Mouse (Mus musculus): ENCODE results near the gene Gm29666. TPM values are rescaled to one million over a fixed set of nuclear protein-coding genes. Genes with fewer than 3 reads are reported as not detected.

Gm29666 gene
- total RNA-seq (2021): 1 to 10 TPM in 1 of 2 experiments, under 1 TPM in 1; 0.89 to 1.6 TPM

DNA sequence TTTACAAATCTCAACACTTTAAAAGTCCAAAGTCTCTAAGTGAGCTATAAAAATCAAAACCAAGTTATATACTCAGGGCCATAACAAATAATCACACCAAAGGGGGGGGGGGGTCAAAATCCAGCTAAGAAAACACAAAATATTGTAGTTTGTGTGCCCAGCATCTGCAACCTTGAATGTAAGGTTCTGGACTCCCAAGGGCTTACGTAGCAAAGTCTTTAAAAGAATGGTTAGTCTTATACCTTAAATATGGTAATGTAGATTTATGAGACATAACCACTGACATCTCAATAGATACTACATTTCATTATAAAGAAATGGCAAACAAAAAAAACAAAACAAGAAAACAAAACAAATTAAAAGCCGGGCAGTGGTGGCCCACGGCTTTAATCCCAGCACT is at the start of gene Gm29666:
Gene Gm29666, minus strand, starts transcription at position 101 of the 400 bp plus-strand sequence.
- no peak for DNase-seq (ENCODE audit: extremely low spot score in 1 of 2, low spot score in 1 of 2)

DNA sequence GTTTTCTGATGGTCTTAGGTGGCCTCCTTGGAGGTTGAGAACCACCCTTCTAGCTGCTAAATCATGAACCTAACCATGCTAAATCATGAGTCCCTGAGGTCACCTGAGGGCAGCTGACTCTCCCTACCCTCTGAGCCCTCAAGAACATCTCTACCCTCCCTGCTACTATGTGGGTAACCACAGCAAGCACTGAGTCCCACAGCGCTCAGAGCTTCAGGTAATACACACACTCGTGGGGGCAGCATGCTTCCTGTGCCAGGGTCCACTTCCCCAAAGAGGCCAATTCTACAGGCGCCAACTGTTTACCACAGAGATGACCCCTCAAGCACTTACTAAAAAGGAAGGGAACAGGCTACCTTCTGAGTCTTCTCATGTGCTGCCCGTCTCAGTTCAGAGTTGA is 48.7 kb upstream of the Gm29666 start:
- no peak for DNase-seq (ENCODE audit: extremely low spot score in 1 of 2, low spot score in 1 of 2)

DNA sequence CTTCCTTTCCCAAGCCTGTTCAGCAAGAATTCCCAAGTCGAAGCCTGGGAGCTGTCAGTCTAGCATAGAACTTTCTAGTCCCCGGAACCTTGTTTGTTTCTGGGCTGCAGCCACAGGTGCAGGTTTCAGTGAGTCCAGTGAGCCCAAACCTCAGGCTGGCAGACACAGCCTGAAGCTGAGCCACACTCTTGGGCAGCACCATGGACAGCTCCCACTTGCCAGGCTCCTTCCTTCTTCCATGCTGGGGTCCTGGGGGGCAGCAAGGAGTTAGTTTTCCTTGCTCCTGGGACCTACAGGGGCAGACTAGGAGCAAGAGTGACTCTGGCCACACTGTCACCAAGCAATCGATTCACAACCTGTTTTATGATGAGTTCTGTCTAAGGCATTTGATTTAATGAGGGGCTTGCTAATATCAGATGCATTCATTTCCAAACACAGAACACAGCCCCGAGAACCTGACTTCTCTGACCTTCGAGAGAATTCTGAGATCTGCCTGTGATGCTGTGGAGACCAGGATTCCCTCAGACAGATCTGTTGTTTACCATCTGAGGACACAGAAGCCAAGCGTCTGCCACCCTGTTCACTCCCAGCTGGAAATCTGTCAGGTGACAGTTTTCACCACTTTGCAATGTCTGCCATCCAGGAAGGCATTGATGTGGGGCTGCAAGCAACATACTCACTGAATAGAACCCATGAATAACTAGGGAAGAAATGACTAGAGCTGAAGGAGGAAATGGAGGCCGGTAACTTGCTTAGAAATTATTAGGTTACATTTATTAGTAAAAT is 45.9 kb upstream of the Gm29666 start:
- DNase-seq (ENCODE audit: extremely low spot score in 1 of 2, low spot score in 1 of 2): no peak

DNA sequence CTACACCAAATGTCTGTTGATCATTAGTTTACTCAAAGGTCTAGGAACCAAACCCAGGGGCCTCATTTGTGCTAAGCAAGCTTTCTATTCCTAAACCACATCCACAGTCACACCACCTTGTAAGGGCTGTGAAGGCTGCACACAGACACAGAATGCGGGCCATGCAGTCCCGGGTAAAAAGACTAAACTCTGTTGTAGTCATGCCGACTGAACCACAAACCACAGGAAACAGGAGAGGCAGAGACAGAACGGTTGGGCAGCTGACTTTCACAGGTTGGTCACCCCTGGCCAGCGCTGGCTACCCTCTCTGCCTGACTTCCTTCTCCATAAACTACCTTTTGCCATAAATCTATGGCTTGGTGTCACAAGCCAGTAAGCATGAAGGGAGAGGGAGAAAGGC is 44.9 kb upstream of the Gm29666 start:
- DNase-seq (ENCODE audit: extremely low spot score in 1 of 2, low spot score in 1 of 2): no peak

DNA sequence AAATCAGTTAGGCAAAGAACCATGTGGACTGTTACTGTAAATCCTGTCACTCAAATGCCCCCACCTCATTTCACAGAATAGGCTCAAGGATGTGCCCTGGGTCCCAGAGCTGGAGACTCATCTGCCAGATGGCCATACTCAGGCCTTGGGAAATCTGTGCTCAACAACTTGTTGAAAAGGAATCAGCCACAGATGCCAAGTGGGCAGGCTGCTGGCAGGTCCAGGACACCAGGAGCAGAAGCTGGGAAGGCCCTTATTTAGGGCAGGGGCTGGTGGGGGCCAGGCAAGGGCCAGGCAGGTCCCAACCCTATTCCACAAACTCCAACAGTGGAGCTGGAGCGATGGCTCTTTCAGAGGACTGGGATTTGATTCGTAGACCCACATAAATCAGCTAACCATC is 42.7 kb upstream of the Gm29666 start:
- no peak for DNase-seq (ENCODE audit: extremely low spot score in 1 of 2, low spot score in 1 of 2)

DNA sequence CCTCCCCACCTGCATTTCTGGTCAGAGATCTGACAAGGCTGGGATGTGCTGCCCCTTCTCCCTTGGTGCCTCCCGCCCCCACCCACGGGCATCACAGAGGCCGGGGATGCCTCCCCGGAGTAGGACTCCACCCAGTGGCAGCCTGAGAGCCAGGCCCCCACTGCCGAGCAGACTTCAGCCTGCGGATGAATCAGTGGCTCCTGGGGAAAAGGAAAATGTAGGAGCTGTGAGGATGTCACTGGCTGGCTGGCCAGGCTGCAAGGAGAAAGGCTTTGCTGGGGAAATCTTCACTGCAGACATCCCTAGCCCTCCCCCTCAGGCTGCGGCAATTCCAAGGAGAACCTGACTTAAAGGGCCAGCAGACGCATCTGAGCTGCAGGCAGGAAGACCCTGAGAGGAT is 40.9 kb upstream of the Gm29666 start:
- DNase-seq (ENCODE audit: extremely low spot score in 1 of 2, low spot score in 1 of 2): peak in 1 of 2 experiments; percentile 57

DNA sequence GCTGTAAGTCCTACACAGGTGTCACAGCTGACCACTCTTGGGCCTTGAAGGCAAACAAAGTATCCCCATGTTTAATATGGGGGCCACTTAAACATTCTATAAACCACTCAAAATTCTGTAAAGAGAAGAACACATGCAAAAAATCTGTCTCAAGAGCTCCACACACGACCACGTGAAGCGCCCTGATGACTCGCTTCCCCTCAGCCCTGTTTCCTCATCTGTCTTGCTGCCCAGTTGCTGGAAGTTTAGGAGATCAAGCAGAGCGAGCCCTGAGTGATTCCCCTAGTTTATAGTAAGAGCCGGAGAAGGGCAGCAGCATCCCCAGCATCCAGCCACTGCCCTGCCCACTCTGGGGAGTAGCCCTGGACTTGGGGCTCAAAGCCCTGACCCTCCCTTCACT is 40.1 kb upstream of the Gm29666 start:
- DNase-seq (ENCODE audit: extremely low spot score in 1 of 2, low spot score in 1 of 2): no peak

DNA sequence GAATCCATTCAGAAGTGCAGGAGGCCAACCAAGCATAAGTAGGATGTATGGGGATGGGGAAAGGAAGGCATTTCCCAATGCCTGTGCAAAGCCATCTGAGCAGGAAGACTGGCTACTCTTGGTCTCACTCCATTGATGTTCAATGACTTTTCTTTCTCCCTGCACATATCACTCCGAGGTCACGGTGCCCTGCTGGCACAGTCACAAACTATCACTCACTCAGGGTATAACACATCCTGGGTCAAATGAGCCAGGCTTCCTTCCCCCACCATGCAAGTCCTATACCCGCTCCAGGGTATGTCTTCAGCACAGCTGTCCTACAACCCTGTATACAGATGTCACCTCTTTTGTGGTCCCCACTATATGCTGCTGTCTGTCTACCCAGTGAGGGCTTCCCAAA is 38.5 kb upstream of the Gm29666 start:
- no peak for DNase-seq (ENCODE audit: extremely low spot score in 1 of 2, low spot score in 1 of 2)

DNA sequence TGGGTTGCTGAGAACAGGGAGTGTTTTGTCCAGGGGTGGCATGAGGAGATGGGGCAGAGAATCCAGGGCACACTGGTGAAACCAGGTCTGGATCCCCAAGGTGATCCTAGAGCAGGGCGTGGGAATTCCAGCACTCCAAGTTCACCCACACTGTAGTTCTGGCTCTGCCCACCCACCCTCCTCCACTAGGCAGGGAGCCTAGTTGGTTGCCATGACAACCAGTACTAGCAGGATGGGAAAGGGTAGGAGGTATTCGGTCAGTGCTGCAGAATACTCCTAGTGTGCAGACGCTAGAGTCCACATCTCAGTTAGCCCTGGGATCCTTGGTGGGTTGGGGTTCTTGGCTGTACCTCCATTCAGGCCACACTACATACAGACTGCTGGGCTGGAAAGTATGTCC is 38.0 kb upstream of the Gm29666 start:
- peak in 1 of 2 experiments; percentile 50 for DNase-seq (ENCODE audit: extremely low spot score in 1 of 2, low spot score in 1 of 2)

DNA sequence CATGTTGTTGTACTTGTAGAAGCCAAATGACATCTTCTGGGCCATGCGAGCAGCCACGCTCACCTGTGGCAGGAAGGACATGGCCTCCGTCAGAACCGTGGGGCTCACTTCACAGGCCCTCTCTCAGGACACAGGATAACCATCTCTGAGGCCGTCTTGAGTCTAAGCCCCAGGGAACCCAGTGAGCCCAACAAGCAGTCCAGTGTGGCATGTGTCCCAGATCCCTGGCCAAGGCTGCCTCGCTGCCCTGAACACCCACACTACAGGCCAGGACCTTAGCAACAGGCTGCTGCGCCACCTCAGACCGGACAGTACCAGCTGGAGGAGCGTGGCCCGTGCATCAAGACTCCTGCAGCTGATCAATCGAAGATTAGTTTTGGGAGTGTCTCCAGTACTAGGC is 33.4 kb upstream of the Gm29666 start:
- no peak for DNase-seq (ENCODE audit: extremely low spot score in 1 of 2, low spot score in 1 of 2)

DNA sequence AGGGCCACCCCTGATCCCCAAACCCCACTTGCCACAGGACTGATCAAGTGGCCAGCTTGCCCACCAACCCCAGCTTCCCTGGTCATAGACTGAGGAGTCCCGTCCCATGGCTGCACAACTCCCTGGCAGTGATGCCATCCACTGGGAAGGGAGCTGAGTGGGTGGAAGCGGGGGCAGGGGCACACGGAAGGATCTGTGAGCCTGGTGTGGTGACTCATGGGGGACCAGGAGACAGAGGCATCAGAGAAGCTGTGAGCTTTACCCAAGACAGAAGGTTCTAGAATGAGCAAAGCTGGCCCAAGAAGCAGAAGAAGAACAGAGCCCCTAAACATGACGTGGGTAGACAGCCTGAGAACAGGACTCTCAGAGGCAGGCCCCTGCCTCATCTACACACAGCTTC is 30.2 kb upstream of the Gm29666 start:
- DNase-seq (ENCODE audit: extremely low spot score in 1 of 2, low spot score in 1 of 2): no peak

DNA sequence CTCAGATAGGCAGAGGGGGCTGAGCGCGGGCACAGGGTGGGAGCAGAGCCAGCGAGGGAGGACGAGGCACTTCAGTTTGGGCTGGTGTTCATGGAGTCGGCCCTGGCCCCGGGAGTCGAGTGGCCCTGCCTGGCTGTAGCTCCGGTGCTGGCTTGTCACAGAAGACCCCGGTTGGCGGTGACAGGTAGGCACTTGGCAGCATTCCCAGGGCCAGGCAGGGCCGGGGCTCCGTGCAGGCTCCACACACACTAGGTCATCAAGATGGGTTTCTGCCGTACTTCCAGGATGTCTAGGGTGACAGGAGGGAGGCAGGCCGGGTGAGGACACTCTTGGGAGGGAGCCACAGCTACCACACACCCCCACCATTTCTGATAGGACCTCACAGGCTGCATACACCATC is 29.2 kb upstream of the Gm29666 start:
- no peak for DNase-seq (ENCODE audit: extremely low spot score in 1 of 2, low spot score in 1 of 2)

DNA sequence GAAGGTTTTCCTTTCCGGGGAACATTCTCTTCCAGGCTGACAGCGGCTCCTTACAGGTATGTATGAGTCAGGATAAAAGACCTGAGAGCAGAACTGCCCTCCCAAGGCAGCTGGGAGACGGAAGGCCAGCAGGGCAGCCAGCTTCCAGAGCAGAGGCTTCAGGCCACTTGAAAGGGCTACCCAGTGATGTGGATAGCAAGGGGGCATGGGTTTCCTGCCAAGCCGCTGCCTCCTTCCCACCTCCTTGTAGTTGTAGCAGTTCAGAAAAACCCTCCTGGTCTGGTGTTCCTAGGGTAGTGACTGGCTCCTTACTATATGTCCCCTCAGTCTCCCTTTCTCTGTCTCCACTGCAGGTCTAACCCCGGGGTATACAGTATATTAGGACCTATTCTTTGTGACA is 24.5 kb upstream of the Gm29666 start:
- no peak for DNase-seq (ENCODE audit: extremely low spot score in 1 of 2, low spot score in 1 of 2)

DNA sequence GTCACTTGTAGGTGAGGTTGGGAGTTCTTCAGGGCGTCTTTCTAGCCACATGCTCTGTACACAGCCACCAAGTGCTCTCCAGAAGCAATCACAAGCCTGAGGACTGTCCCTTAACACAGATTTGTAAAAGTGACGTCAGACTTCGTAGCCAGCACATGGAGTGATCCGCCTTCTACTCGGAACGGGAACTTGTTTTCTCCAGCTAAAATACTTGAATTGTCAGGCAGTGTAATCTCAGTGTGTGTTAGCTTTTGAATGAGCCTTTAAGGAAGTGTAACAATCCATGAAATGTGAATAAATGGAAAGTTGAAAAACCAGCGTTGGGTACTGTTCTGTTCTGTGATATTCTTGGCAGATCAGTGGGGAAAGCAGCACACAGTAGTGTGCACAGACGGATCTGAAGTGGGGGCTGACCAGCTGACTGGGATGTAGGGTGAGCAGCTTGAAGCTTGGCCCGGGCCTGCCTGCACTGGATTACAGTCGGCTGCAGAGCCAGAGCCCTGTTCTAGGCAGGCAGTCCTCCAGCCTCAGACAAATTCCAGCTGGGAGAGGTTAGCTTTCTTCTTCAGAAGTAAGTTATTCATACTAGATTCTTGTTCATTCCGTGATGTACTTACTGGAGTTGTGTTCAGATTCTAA is 22.9 kb upstream of the Gm29666 start:
- DNase-seq (ENCODE audit: extremely low spot score in 1 of 2, low spot score in 1 of 2): no peak

DNA sequence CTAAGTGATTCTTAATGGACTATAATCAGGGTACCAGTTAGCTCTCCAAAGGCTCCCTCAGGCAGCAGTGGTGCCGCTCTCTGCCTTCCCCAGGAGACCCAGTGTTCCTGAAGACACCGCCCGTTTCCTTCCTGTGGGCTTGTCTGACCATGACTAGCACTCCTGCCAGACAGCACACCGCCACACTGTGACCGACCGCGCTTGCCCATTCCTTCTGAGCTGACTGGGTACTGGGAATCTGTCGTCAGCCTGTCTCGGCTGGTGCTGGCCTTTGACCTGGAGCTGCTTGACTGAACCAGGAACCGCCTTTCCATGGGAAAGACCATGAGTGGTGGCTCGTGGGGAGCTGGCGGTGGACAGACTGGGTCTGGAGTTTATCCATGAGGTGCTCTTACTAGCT is 20.3 kb upstream of the Gm29666 start:
- DNase-seq (ENCODE audit: extremely low spot score in 1 of 2, low spot score in 1 of 2): no peak

DNA sequence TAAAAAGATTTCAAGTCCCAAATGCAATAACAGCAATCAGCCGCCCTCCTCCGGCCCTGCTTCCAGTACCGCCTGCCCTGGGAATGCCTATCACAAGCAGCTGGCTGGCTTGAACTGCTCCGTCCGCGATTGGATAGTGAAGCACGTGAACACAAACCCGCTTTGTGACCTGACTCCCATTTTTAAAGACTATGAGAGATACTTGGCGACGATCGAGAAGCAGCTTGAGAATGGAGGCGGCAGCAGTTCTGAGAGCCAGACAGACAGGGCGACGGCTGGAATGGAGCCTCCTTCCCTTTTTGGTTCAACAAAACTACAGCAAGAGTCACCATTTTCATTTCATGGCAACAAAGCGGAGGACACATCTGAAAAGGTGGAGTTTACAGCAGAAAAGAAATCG is 15.1 kb upstream of the Gm29666 start:
- no peak for DNase-seq (ENCODE audit: extremely low spot score in 1 of 2, low spot score in 1 of 2)

DNA sequence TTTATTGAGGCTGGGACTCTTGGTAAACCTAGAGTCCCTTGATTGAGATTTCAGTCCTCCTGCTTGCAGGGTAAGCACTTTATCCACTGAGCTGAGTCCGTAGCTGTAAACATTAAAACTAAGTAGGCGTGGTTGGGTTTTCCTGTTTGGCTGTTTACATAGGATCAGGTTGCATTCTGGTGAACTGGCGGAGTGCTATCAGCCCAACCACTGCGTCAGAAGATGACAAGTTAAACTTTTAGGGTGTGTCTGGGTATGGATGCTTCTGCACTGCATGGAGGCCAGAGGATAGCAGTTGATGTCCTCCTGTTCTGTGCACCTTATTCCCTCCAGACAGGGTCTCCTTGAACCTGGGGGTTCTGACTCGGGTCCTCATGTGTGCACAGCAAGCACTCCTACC is 12.5 kb upstream of the Gm29666 start:
- DNase-seq (ENCODE audit: extremely low spot score in 1 of 2, low spot score in 1 of 2): no peak

DNA sequence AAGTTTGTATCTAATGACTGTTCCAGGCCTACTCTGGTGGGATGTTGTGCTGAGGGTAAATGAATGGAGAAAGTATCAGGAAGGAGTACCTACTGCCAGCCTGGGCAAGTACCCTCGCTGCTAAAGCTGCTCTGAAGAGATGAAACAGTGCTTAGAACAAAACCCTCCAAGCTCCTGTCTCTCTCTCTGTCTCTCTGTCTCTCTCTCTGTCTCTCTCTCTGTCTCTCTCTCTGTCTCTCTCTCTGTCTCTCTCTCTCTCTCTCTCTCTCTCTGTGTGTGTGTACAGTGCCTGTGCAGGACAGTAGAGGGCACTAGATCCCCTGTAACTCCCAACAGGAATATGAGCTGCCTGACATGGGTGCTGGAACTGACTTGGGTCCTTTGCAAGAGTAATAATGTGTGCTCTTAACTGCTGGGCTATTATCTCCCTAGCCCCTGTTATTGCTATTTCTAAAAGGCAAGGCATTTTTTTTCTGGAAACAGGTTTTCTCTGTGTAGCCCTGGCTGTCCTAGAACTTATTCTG is 5.7 kb upstream of the Gm29666 start:
- DNase-seq (ENCODE audit: extremely low spot score in 1 of 2, low spot score in 1 of 2): no peak

DNA sequence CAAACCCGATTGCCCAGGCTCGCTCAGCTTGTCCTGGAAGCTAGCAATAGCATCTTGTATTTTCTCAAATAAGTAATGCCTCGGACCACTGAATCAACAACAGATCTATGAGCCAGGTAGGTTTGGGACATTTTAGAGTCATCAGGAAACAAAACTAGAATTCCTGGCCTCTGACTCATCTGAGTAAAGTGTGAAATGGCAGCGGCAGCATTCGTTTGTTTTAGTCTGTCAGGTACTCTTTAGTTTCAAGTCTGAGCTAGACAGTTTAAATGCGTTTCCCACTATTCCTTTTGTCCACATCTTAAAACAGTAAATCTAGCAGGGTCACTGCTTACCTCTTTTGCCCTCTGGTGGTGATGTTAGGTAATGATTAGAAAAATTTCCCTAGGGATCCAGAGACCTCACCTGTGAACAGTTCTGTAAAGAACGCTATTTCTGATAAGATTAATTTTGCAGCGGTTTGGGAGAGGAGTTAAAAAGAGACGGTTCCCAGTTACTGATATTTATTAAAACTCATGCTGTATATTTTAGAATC is 5.0 kb upstream of the Gm29666 start:
- no peak for DNase-seq (ENCODE audit: extremely low spot score in 1 of 2, low spot score in 1 of 2)

DNA sequence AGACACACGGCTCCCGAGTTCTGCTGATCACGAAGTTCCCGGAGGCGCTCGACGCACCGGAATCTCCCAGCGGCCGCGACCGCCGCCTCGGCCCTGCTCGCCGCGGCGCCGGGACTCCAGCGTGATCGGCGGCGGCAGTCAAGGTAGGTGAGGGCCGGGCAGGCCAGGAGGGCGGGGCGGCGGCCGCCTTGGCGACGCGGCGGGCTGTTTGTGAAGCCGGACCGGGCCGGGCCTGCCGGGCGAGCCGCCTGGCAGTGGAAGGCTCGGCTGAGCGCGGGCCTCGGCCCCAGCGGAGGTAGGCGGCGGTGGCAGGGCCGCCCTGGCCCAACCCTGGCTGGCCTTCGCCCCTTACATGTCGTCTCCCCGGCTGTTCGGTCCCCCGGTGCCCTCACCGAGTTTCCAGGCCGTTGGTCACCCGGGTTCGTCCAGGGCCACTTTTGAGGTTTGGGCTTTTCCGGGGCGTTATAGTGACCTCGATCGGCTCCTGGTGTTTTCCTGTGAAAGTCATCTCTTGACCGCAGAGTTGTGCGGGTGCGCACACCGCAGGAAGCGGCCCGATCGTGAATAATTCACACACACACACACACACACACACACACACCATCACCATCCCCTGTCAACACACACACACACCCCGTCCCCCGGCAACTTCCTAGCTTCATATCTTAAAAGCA is 3.8 kb upstream of the Gm29666 start:
- DNase-seq (ENCODE audit: extremely low spot score in 1 of 2, low spot score in 1 of 2): no peak

DNA sequence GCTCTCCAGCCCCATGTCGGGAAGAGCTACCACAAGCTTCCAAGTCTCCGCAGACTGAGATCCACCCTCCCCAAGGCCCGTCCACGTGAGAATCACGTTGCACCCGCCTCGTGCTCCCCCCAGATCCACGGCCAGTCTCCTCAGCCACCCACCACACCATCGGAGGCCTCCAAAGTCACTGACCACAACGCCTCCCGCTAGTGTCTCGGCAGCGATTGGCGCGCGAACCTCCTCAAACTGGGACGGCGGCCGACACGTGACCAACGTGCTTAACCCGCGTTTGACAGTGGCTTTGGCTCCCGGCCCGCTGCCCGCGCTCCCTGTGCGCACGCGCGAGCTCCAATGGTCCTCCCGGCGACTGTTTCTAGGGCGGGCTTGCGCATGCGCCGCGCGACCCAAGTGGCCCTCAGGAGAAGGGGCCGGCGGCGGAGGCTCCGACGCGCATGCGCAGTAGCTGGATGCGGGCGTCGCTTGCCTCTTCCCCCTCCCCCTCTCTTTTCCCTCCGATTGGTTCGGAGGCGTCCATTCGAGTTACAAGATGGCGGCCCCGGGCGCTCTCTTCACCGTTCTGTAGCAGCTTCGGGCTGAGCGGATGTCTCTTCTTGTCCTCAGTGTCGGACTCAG is 3.2 kb upstream of the Gm29666 start, which contains the start of gene Nup50:
Gene Nup50, plus strand, starts transcription at position 528 of the 624 bp plus-strand sequence.
- DNase-seq (ENCODE audit: extremely low spot score in 1 of 2, low spot score in 1 of 2): peak; percentile 100
